Mouse (Mus musculus) embryonic stem cell, embryonic (primary cell): ENCODE results near the gene Cyp3a44.
"Not testable (repeated sequence)": the region's sequence is repeated elsewhere in the genome, so short reads cannot be mapped to it uniquely, and the experiment has no call there.

Experiments used
- CTCF ChIA-PET, 4 experiments: fragments of 300-600 bp in 2 of 4; fragments of 350-600 bp in 2 of 4; sonication (Branson Sonifier 250); formaldehyde crosslinking; loops; one replicate each; lab custom pipeline; 2022; ENCODE audit warnings: inconsistent platforms in 2 of 4; lab: Charles Lee
- POLR2A ChIA-PET, 4 experiments: fragments of 300-600 bp in 2 of 4; fragments of 350-600 bp in 2 of 4; sonication (Branson Sonifier 250); formaldehyde crosslinking; loops; one replicate each; lab custom pipeline; 2022; ENCODE audit warnings: antibody characterized with exemption in 4 of 4, inconsistent platforms in 1 of 4; lab: Charles Lee

Cyp3a44 gene

DNA sequence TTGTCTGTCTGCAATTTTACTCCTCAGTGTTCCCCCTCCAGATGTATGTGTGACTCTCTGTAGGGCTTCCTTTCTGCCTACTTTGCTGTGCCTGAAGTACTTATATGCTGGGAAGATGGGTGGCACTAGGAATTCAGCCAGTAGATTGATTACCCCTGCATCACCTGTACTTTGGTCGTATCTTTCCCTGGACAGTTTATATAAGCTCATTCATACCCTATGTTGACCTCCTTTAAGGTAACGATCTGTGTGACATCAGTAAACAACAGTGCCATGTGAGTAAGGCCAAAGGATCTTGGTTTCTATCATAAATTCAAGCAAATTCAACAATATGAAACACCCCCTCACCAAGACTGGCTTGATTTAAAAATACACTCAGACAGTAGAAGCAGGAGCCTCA, at the start of gene Cyp3a44:
TSS of gene Cyp3a44 (minus strand) at position 79 of the 400 bp plus-strand sequence.
- POLR2A ChIA-PET, CTCF ChIA-PET: not testable (repeated sequence)

DNA sequence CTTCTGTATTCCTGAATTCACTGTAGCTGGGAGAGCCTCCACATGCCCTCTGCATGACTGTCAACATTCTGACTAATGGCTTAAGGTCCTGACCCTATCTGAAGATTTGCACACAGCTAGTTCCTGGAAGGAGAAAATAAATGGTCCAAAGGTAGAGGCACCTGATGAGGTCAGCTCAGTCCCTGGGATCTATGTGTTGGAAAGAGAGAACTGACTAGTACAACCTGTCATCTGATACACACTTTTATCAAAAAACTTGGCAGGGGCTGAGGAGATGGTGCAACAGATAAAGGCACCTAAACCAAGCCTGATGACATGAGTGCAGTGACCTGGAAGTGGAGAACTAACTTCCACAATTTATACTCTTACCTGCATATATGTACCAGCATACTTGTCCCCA, 5.4 kb downstream of the Cyp3a44 start:
- POLR2A ChIA-PET, CTCF ChIA-PET: not testable (repeated sequence)

DNA sequence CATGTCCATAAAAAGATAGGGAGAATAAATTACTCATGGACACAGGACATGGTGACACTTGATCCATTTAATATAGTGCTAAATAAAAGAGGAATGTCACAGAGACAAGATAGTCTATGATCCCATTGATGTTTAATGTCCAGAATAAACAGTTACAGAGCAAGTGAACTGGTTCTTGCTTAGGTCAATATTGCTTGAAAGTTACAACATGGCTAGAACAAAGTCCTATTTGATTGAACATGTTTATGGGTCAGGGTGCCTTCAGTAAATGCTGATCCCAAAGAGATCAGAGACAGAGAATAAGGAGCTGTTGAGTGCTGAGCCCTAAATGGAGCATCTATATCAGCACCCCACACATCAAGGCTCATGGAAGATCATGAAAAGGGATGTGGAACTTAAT, 12.4 kb downstream of the Cyp3a44 start:
- CTCF ChIA-PET, POLR2A ChIA-PET: not testable (repeated sequence)

DNA sequence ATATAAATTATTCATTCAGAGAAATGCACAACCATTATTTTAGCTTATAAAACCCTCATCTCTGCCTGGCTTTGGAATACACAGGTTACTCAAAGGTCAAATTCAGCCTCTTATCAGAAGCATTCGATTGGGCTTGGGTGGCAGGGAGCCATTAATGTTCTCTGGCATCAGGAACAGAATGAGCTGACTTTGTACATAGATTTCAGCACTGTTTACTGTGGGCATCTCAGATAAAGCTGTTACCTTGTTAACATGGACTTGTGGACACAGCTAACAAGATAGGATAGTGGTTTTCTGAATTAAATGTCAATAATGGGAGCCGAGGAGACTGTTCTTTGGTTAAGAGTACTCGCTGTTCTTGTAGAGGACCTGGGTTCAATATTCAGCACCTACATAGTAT, 68.2 kb downstream of the Cyp3a44 start:
- CTCF ChIA-PET: not testable (repeated sequence)
- POLR2A ChIA-PET: interaction anchor here in 1 of 4 experiments (0.7 kb wide), 1 partner anchor 228 kb away, joined by 4 read pairs; no protein-coding TSS in a partner anchor
